Mouse (Mus musculus): ENCODE measurements around the gene Nit1. TPM values are rescaled to one million over a fixed set of nuclear protein-coding genes. Genes with fewer than 3 reads are reported as not detected.

Gene Nit1
- polyA plus RNA-seq, 1 experiment = 16.9 TPM

DNA sequence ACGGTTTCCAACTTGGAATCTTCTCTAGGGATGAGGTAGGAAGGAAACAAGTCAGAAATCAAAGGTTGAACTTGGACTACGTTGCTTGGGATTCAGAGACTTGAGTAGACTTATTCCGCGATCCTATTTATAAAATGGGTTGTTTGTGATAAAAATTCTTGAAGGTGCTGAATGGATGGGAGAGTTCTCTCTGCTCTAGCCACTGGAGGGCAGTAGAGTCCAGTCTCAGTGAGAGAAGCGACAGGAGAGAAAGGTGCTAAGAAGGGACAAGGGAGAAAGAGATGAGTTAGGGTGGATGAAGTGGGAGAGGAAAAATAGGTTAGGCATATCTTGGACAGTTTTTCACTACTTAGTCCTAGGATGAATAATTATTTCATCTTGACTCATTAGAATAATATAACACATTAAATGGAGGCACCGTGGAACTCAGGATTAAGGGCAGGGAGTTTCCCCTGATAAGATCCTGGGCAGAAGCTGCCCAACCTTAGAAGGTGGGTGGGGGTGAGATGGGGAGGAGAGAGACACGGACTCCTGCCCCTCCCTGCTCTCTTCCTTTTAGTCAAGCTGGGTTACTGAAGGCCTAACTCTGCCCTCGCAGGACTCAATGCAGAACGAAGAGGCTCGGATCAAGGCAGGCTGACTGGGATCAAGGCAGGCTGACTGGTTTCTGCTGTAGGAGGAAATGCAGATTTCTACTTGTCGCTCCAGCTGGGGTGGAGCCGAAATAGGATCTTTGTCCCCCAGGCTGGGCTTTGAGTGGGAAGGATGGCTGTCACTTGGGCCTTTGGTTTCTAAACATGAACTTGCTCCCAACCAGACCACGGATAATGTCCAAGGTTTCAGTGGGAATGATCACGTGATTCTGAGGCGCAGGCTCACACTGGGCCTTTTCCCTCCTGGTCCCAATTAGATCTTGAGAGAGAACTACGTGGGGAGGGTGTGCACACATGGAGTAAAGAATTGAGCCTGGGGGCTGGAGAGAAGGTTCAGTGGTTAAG lies 16.0 kb upstream of the Nit1 start:
- TF ChIP-seq GATA1 (IDR thresholded peaks at IDR 0.05; ENCODE audit: low read length) = no peak

DNA sequence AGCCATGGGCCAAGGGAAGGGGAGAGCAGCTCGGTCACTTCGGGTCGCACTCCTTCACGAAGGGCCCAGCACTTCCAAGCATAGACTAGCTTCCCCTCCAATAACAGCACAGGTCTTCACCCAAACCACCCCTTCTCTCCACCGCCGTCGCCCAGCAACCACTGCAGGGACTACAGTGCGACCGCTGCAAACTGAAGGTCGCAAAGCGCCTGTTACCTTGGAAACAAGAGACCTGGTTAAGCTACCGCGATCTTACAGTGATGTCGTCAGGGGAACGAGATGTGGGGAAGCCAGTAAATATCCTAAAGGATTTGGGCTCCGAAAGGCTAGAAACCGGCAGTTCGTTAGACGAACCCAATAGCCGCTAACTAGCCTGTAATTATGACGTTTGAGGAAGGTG lies 15.2 kb upstream of the Nit1 start, which contains the start of gene Klhdc9:
TSS of gene Klhdc9 (minus strand) at position 143 of the 400 bp plus-strand sequence.
- no peak for TF ChIP-seq GATA1 (IDR thresholded peaks at IDR 0.05; ENCODE audit: low read length)

DNA sequence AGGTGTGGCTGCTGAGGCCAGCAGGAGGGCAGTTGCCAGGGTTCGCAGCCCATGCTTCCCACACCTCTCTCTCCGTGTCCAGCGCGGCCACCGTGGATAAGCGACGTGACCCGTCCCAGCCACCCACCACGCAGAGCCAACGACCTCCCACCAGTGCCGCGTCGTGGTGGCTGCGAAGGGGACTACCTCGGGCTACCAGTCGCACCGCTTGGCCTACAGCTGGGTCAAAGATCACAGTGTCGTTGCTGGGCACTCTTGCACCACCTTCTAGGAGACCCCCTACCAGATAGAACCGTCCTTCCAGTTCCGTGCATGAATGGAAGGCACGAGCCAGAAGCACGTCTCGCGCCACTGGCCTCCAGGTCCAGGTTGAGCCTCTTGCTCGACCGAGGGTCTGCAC lies 14.8 kb upstream of the Nit1 start:
- TF ChIP-seq GATA1 (IDR thresholded peaks at IDR 0.05; ENCODE audit: low read length) = no peak

GRCm38 (mm10) chr1:171358421-171358820 lies 13.0 kb upstream of the Nit1 start:
- no peak for TF ChIP-seq GATA1 (IDR thresholded peaks at IDR 0.05; ENCODE audit: low read length)

- no peak for TF ChIP-seq GATA1 (IDR thresholded peaks at IDR 0.05; ENCODE audit: low read length)
Observed at GRCm38 (mm10) chr1:171356814-171357213, 11.4 kb upstream of the Nit1 start.

- no peak for TF ChIP-seq GATA1 (IDR thresholded peaks at IDR 0.05; ENCODE audit: low read length)
Observed at GRCm38 (mm10) chr1:171355812-171356340, 10.4 kb upstream of the Nit1 start.

DNA sequence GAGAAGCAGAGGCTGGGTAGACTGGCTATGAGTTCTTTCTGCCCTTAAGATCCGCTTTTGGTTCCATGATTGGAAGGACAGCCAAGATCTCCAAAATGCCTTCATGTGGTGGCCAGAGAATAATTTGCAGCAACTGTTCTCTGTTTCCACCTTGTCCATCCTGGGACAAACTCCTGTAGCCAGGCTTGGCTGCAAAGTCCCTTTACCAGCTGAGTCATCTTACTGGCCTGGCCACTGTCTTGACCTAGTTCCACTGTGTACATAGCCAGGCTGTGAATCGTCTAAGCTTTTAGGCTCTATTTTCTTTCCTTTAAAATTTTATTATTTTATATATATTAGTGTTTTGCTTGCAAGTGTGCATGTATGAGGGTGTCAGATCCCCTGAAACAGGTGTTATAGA lies 3.8 kb upstream of the Nit1 start:
- no peak for TF ChIP-seq GATA1 (IDR thresholded peaks at IDR 0.05; ENCODE audit: low read length)

- no peak for TF ChIP-seq GATA1 (IDR thresholded peaks at IDR 0.05; ENCODE audit: low read length)
Observed at GRCm38 (mm10) chr1:171348665-171349064, 3.2 kb upstream of the Nit1 start.

DNA sequence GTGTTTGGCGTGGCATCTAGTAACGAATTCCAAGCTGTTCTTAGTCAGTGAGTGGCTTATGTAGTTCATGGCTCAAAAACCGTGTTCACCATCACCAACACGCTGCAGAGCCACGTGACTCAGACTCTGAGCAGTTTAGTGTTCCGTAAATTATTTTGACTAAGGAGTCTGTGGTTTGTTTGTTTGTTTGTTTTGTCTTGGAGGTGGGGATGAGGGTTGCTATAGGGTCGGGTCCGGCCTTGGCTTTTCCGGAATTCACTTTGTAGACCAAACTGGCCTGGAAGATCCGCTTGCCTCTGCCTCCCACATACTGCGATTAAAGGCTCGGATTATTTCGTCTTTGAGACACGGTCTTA lies 627 bp upstream of the Nit1 start:
- no peak for TF ChIP-seq GATA1 (IDR thresholded peaks at IDR 0.05; ENCODE audit: low read length)

DNA sequence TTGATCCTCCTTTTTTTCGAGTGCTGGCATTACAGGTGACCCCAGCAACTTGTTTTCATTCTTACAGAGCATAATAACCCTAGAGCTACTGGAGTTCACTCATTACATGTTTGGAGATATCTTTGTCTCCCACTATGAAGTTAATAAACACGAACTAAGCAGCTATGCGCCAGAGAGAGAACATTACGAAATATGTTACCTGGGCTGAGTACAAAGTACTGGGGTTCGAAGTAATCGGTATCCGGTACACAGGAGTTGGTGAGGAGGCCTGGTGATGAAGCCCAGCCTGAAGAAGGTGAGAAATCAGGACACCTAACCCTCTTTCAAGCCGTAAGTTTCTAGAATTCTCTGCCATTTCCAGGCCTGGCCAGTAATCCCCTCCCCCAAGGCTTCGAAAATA lies 731 bp downstream of the Nit1 start:
- TF ChIP-seq GATA1 (IDR thresholded peaks at IDR 0.05; ENCODE audit: low read length) = no peak

DNA sequence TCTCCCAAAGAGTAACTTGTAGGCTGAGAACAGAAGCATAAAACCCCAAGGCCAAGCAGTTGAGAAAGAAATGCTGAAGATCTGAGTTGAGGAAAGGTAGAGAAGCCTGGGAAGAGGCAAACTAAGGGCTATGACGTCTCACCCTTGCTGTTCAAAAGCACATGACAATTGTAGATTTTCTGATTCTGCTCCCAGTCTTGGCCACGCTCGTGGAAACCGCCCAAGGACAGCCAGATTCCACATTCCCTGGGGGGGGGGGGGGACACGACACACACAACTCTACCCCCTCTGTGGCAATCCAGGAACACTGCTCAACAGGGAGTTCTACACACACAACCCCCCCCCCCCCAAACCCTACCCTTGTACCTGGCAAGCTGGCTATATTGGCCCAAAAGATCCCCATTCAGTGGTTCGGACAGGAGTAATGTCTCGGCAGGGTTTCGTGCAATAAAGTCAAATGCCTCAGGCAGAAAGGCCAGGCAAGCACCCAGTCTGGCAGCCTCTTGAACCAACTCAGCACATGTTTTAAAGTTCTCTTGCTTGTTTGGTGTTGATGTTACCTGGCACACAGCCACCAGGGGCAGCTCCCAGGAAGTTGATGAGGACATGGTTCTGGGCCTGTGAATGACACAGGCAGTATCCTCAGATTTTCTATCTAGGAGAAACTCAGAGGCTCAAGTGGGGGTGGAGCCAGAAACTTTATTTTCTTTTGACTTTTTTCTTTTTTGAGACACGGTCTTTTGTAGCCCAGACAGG lies 1.3 kb downstream of the Nit1 start:
- TF ChIP-seq GATA1 (IDR thresholded peaks at IDR 0.05; ENCODE audit: low read length) = no peak

DNA sequence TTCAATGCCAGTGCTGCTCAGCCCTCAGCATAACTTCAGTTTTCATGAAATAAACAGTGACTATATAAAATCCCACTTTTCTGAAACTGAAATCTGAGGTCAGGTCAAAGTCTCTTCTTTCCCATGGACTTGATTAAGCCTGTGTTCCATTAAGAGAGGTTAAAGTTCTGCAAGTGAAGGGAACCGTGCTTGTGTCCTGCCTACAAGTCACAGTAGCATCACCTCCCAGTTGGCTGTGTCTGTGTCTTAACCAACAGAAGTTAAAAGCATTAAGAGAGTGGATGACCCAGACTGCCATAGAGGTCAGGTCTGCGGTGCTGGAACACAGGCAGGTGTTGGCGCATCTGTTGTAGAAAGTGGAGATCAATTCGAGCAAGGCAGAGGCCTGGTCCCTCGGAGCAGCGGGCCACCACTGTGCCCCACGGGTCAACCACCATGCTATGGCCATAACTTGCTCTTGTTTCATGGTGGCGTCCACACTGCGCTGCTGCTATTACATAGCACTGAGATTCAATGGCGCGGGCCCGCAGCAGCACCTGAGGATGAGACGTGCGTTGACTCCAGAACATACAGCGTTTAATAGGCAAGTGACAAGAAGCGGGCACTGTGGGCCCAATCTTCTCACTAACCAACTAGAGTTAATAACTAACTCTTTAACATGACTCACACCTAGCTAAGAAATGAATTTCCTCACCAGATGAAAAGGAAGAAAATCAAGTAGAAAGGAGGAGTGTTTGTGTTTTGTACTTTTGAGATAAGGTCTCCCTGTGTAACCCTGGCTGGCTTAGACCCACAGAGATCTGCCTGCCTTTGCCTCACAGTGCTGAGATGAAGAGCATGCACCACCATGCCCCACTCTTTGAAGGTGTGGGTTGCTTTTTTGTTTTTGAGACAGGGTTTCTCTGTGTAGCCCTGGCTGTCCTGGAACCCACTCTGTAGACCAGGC lies 2.9 kb downstream of the Nit1 start:
- TF ChIP-seq GATA1 (IDR thresholded peaks at IDR 0.05; ENCODE audit: low read length) = no peak

DNA sequence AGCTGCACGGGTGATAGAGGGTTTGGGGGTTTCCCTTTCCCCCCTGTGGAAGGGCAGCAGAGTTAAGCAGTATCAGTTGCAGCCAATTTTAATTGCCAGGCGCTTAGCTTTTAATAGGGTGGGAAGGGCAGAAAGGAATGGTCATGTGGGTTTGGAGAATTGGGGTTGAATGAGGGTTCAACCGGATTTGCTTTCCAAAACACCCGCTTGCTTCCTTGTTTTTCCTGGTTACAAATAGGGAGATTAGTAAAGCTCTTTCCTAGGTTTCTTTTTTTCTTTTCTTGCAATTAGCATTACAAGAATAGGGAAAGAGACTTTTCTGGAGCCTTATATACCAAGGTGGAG lies 15.3 kb downstream of the Nit1 start:
- TF ChIP-seq GATA1 (IDR thresholded peaks at IDR 0.05; ENCODE audit: low read length) = no peak

- no peak for TF ChIP-seq GATA1 (IDR thresholded peaks at IDR 0.05; ENCODE audit: low read length)
Observed at GRCm38 (mm10) chr1:171329433-171330215, 15.8 kb downstream of the Nit1 start.
